Mouse (Mus musculus) spleen, adult 18-20 months (tissue): ENCODE data around the gene Mug1.
"Not testable (repeated sequence)": the region's sequence is repeated elsewhere in the genome, so short reads cannot be mapped to it uniquely, and the experiment has no call there.

Source experiments
- DNase-seq, 2 experiments: peaks; one replicate each; pipeline ENCODE4 v3.0.0; 2022; ENCODE audit warnings: mixed read lengths in 2 of 2

Gene Mug1

GRCm38 (mm10) chr6:121838271-121838670, at the start of gene Mug1:
Mug1 (plus strand) TSS chr6:121838541.
- DNase-seq = not testable (repeated sequence)

DNA sequence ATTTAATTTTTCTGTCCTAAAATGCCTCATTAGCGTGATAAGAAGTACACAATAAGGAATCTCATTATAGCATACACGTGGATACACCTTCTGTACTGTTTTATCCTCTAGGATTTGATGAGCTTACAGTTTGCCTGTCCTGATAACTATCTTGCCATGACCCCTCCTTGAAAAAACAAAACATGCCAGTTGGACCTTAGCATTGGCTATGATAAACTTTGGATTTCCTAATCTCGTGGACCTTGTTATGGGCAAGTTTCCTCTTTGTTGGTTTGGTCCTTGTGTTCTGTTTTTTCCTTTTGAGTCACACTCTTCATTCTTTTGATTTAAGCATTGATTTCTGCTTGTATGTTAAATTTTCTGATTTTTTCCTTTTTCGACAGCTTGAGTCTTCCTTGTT, 10.3 kb upstream of the Mug1 start:
- DNase-seq = no peak

DNA sequence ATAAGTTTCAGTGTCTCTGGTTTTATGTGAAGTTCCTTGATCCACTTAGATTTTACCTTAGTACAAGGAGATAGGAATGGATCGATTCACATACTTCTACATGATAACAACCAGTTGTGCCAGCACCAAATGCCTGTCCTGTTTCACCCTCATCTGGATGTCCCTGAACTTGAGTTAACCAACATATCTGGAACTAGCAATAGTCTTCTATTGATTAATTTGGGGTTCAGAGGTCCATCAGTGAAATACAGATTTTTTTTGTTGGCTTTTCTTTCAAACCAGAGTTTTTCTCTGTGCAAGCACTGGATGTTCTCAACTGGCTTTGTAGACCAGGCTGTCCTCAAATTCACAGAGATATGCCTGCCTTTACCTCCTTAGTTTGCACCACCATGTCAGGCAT, 2.0 kb upstream of the Mug1 start:
- no peak for DNase-seq

- no peak for DNase-seq
These were observed 10.0 kb downstream of the Mug1 start for GRCm38 (mm10) chr6:121848378-121848777.
